Mouse (Mus musculus): ENCODE results near the gene Pcdh10. TPM values are rescaled to one million over a fixed set of nuclear protein-coding genes. Genes with fewer than 3 reads are reported as not detected.

Gene Pcdh10
- total RNA-seq (2014; rRNA removed) (under 0.01 TPM in 1 of 2 replicates, not detected in the other), polyA plus RNA-seq (2012; rRNA removed) (not detected in 2 replicates)

DNA sequence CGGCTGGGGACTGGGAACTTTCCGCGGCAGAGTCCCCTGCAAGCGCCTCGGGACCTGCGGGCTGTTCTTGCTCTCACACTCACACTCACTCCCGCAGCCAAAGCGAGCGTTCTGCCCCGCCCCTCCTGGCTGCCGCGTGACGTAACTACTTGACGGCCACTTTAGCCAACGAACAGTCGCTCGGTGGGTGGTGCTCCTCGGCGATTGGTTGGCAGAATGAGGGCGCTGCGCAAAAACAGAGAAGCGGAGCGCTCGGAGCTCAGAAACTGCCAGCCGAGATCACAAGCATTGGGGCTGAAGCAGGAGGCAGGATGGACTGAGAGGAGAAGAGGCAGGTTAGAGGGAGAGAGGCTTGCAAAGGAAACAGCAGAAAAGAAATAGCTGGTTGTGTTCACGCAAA is at the start of gene Pcdh10:
Gene Pcdh10, plus strand, starts transcription at position 254 of the 400 bp plus-strand sequence.
- no peaks in the 10 kb centered on the region for H3K36me3 ChIP-seq (ENCODE audit: control insufficient read depth, insufficient read depth, low read length)
- H3K4me3 ChIP-seq (ENCODE audit: insufficient read depth, low read depth, low read length): peak within 1 kb of the TSS; percentile 3; the same call in 1 of the 2 replicates
- peak; percentile 66 for DNase-seq (ENCODE audit: extremely low read depth, low read depth, low spot score)
- no peak within 1 kb of the TSS for H3K27ac ChIP-seq (replicated peaks; ENCODE audit: insufficient read depth, low read depth, low read length)
- peaks cover 9% of the 10 kb centered on the region for H3K4me1 ChIP-seq (ENCODE audit: control insufficient read depth, insufficient read depth, low read length)
- 1% methylated on average over 26 of the region's 26 CpGs for WGBS
- no peak for TF ChIP-seq CTCF (IDR thresholded peaks at IDR 0.05; ENCODE audit: low read depth, low read length)
- no peak for TF ChIP-seq POLR2A (IDR thresholded peaks at IDR 0.05; ENCODE audit: extremely low read depth, insufficient read depth, low read length)
- H3K79me2 ChIP-seq (ENCODE audit: control insufficient read depth, insufficient read depth, low read length): no peaks in the 10 kb centered on the region
- H3K27me3 ChIP-seq (ENCODE audit: control insufficient read depth, insufficient read depth, low read length): peaks cover 31% of the 10 kb centered on the region
- no peak within 1 kb of the TSS for H3K9ac ChIP-seq (ENCODE audit: low read depth, low read length)

DNA sequence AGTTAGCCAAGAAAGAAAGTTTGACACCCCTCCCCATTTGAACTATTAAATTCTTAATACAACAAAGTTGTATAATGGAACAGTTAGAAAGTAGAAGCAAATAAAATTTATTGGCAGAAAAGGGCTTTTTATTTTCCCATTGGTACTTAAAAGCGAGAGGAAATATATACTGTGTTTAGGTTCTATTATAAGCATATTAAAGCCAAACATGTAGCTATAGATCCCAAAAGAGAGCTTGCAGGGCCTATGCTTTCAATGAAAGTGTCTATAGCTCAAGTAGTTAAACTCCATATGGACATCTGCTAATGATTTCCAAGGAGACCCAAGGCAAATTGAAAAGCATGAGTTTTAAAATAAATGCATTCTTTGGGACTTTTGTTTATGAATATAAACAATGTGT is 22.3 kb upstream of the Pcdh10 start:
- Histone ChIP-seq H3K36me3 (ENCODE audit: control insufficient read depth, insufficient read depth, low read length) (no peaks in the 10 kb centered on the region), H3K79me2 (ENCODE audit: control insufficient read depth, insufficient read depth, low read length) (no peaks in the 10 kb centered on the region), H3K27ac (replicated peaks; ENCODE audit: insufficient read depth, low read depth, low read length) (no peak overlapping the region), H3K4me1 (ENCODE audit: control insufficient read depth, insufficient read depth, low read length) (no peaks in the 10 kb centered on the region), H3K4me3 (ENCODE audit: insufficient read depth, low read depth, low read length) (no peak overlapping the region), H3K27me3 (ENCODE audit: control insufficient read depth, insufficient read depth, low read length) (no peaks in the 10 kb centered on the region), H3K9ac (ENCODE audit: low read depth, low read length) (no peak overlapping the region)
- 95% methylated on average over 1 of the region's 1 CpGs for WGBS
- no peak for DNase-seq (ENCODE audit: extremely low read depth, low read depth, low spot score)
- TF ChIP-seq POLR2A (IDR thresholded peaks at IDR 0.05; ENCODE audit: extremely low read depth, insufficient read depth, low read length) (no peak), CTCF (IDR thresholded peaks at IDR 0.05; ENCODE audit: low read depth, low read length) (no peak)

DNA sequence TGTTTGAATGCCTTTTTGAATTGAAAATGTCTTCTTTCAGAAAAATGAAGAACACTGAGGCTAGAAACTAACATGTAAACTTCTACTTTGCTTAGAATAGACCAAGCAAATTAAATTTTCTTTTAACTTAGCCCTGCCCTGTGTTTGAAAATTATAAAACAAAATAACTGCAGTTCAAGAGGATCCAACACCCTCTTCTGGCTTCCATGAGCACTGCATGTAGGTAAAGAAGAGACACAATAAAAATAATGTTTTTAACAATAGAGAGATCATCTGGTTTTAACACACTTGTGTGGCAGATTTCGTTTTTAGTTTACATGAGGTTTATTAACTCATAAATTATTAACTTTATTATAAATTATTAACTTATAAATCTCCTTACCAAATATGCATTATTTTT is 9.2 kb upstream of the Pcdh10 start:
- TF ChIP-seq POLR2A (IDR thresholded peaks at IDR 0.05; ENCODE audit: extremely low read depth, insufficient read depth, low read length) (no peak), CTCF (IDR thresholded peaks at IDR 0.05; ENCODE audit: low read depth, low read length) (no peak)
- Histone ChIP-seq H3K36me3 (ENCODE audit: control insufficient read depth, insufficient read depth, low read length) (no peaks in the 10 kb centered on the region), H3K4me3 (ENCODE audit: insufficient read depth, low read depth, low read length) (no peak overlapping the region), H3K9ac (ENCODE audit: low read depth, low read length) (no peak overlapping the region), H3K4me1 (ENCODE audit: control insufficient read depth, insufficient read depth, low read length) (no peaks in the 10 kb centered on the region), H3K79me2 (ENCODE audit: control insufficient read depth, insufficient read depth, low read length) (no peaks in the 10 kb centered on the region), H3K27ac (replicated peaks; ENCODE audit: insufficient read depth, low read depth, low read length) (no peak overlapping the region), H3K27me3 (ENCODE audit: control insufficient read depth, insufficient read depth, low read length) (no peaks in the 10 kb centered on the region)
- 31% methylated on average over 1 of the region's 1 CpGs for whole genome bisulfite sequencing
- DNase-seq (ENCODE audit: extremely low read depth, low read depth, low spot score): no peak

DNA sequence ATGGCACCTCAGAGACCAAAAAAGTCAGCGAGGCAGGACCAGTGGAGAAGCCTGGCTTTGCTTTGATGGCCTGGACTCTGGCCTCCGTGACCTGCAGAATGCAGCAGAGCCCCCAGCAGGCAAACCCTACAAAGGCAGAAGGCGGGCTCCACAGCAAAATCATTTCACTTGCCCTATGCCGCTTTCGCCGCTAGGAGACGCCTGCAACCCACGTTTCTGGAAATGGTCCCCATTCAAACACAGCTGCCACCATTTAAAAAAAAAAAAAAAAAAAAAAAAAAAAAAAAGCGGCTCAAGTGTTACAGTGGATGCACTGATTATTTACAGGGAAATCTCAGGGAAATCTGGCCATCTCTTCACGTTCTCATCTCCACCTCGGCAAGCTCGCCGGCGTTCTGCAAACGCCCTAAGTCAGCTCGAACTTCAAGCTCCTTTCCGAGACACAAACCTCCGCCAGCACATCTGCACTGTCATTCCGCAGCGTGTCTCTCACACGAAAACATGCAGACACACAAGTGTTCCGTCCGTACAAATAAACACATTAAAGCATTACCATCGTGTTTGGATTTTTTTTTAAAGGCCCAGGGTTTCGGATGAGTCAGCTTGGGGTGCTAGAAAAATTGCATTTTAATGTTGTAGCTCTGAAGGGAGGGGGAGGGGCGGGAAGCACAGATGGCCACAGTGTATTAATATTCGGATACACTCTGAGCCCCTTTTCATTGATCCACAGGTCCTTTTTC is 2.3 kb upstream of the Pcdh10 start:
- no peak overlapping the region for H3K9ac ChIP-seq (ENCODE audit: low read depth, low read length)
- TF ChIP-seq CTCF (IDR thresholded peaks at IDR 0.05; ENCODE audit: low read depth, low read length) (peak; percentile 79), POLR2A (IDR thresholded peaks at IDR 0.05; ENCODE audit: extremely low read depth, insufficient read depth, low read length) (no peak)
- H3K4me1 ChIP-seq (ENCODE audit: control insufficient read depth, insufficient read depth, low read length): peaks cover 9% of the 10 kb centered on the region
- under 1% methylated on average over 27 of the region's 27 CpGs for WGBS
- H3K79me2 ChIP-seq (ENCODE audit: control insufficient read depth, insufficient read depth, low read length): no peaks in the 10 kb centered on the region
- peak; percentile 20 for DNase-seq (ENCODE audit: extremely low read depth, low read depth, low spot score)
- H3K36me3 ChIP-seq (ENCODE audit: control insufficient read depth, insufficient read depth, low read length): no peaks in the 10 kb centered on the region
- H3K4me3 ChIP-seq (ENCODE audit: insufficient read depth, low read depth, low read length): no peak overlapping the region
- no peak overlapping the region for H3K27ac ChIP-seq (replicated peaks; ENCODE audit: insufficient read depth, low read depth, low read length)
- H3K27me3 ChIP-seq (ENCODE audit: control insufficient read depth, insufficient read depth, low read length): peaks cover 22% of the 10 kb centered on the region

DNA sequence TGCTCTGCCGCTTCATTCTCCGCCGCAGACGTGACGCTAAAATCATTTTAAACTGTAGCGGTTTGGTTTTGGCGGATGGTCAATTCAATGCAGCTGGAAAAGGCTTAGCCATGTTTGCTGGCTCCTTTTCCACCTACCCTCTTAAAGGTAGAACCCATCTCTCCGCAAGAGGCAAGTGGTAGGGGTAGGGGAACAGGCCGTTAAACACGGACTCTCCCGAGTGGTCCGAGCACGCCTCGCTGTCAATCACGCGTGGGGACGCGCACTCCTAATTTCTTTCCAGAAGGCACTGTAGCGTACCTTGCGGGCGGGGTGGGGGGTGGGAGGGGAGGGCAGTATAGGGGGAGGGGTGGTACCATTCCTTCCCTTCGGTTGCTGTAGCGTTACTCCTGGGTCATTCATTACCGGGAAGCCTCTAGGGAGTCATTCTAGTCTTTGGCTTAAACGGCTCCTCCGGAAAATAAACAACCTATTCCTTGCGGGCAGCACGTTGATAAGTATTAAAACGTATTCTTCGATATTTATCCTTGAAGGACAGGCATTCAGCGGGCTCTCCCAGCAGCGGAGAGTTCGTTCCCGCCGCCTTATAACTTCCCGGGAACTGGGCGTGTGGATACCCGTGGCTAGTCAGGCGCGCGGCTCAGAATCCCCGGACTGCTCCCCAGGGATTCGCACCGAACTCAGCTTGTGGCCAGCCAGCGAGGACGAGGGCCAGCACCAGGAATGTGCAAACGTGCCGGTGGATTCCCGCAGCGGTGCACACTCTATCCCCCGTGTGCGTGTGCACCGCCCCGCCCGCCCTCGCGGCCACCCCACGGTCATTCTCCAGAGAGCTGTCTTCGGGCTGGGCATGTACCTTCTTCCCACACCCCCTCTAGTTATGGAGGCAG is 1.5 kb upstream of the Pcdh10 start:
- Histone ChIP-seq H3K4me3 (ENCODE audit: insufficient read depth, low read depth, low read length) (peak overlapping the region; percentile 8; the same call in 1 of the 2 replicates), H3K27me3 (ENCODE audit: control insufficient read depth, insufficient read depth, low read length) (peaks cover 30% of the 10 kb centered on the region), H3K79me2 (ENCODE audit: control insufficient read depth, insufficient read depth, low read length) (no peaks in the 10 kb centered on the region), H3K27ac (replicated peaks; ENCODE audit: insufficient read depth, low read depth, low read length) (no peak overlapping the region), H3K4me1 (ENCODE audit: control insufficient read depth, insufficient read depth, low read length) (peaks cover 9% of the 10 kb centered on the region), H3K36me3 (ENCODE audit: control insufficient read depth, insufficient read depth, low read length) (no peaks in the 10 kb centered on the region), H3K9ac (ENCODE audit: low read depth, low read length) (no peak overlapping the region)
- under 1% methylated on average over 59 of the region's 59 CpGs for WGBS
- DNase-seq (ENCODE audit: extremely low read depth, low read depth, low spot score): no peak
- no peak for TF ChIP-seq POLR2A (IDR thresholded peaks at IDR 0.05; ENCODE audit: extremely low read depth, insufficient read depth, low read length)
- TF ChIP-seq CTCF (IDR thresholded peaks at IDR 0.05; ENCODE audit: low read depth, low read length): no peak

Data from liver, adult 2 months (tissue).